Mouse (Mus musculus): ENCODE measurements around the gene Ulbp1. TPM values are rescaled to one million over a fixed set of nuclear protein-coding genes. Genes with fewer than 3 reads are reported as not detected.
"Not testable (repeated sequence)": the region's sequence is repeated elsewhere in the genome, so short reads cannot be mapped to it uniquely, and the experiment has no call there.

Gene Ulbp1
- polyA plus RNA-seq (2015; fragmentation: Nextera tagmentation; extraction: Ambion mirVana): 2.8 and 4.0 TPM in 2 replicates

GRCm38 (mm10) chr10:7473197-7473889, at the start of gene Ulbp1:
TSS of gene Ulbp1 (minus strand) at chr10:7473638.
- Histone ChIP-seq H3K4me1 (peaks cover 3% of the 10 kb centered on the region; the same call in 1 of the 2 replicates), H3K9ac (no peak within 1 kb of the TSS), H3K9me3 (no peaks in the 10 kb centered on the region), H3K4me3 (replicated peaks) (peak within 1 kb of the TSS; percentile 20), H3K27me3 (replicated peaks) (no peaks in the 10 kb centered on the region), H3K36me3 (no peaks in the 10 kb centered on the region), H3K4me2 (peak within 1 kb of the TSS; percentile 38), H3K27ac (no peak within 1 kb of the TSS)
- ATAC-seq (ENCODE audit: insufficient read depth, low FRiP score, low read depth): peak; percentile 66
- WGBS: 47% methylated on average over 13 of the region's 13 CpGs

DNA sequence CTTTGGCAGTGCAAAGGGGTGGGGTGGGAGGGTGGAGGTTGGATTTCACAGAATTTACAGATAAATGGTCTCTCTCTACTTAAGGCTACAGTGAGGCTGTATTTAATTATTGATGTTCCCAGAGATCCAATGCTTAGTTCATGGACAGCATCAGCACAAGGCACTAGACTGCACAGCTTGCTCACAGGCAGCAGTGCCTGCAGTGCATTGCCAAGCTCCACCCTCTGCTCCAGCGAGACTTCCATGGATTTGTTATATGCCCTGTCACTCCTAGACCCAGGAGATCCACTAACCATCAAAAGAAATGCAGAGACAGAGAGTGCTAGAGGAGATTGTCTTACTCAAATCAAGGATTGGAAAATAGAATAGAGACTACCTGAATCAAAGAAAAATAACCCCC, 24.7 kb upstream of the Ulbp1 start:
- ATAC-seq (ENCODE audit: insufficient read depth, low FRiP score, low read depth); H3K27me3 ChIP-seq (replicated peaks); H3K36me3 ChIP-seq; H3K27ac ChIP-seq; H3K4me1 ChIP-seq; H3K4me3 ChIP-seq (replicated peaks); H3K9ac ChIP-seq; H3K4me2 ChIP-seq; H3K9me3 ChIP-seq: not testable (repeated sequence)
- 50% methylated on average over 1 of the region's 1 CpGs for WGBS

GRCm38 (mm10) chr10:7492384-7492783, 18.9 kb upstream of the Ulbp1 start:
- not testable (repeated sequence) for H3K9ac ChIP-seq; H3K4me3 ChIP-seq (replicated peaks); H3K36me3 ChIP-seq; H3K4me1 ChIP-seq; H3K27me3 ChIP-seq (replicated peaks); ATAC-seq (ENCODE audit: insufficient read depth, low FRiP score, low read depth); H3K9me3 ChIP-seq; H3K27ac ChIP-seq
- peak overlapping the region; percentile 37 for H3K4me2 ChIP-seq
- 12% methylated on average over 10 of the region's 10 CpGs for WGBS

DNA sequence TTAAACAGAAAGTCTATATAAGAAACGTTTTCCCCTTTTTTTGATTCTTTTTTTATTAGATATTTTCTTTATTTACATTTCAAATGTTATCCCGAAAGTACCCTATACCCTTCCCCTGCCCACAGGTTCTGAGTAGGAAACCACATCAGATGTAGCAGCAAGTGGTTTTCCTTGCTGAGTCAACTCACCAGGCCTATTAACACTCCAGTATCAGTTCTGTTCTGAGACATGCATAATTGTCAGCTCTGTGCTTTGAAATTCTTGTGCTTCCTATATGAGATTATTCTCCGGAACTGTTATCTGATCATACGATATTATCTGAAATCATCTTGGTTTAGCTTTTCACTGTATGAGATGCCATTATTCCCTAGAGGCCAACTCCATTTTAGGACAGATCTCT, 10.2 kb upstream of the Ulbp1 start:
- Histone ChIP-seq H3K27me3 (replicated peaks) (no peaks in the 10 kb centered on the region), H3K9ac (no peak overlapping the region), H3K4me1 (no peaks in the 10 kb centered on the region), H3K4me2 (no peak overlapping the region), H3K4me3 (replicated peaks) (no peak overlapping the region), H3K36me3 (no peaks in the 10 kb centered on the region), H3K9me3 (no peaks in the 10 kb centered on the region), H3K27ac (no peak overlapping the region)
- no peak for ATAC-seq (ENCODE audit: insufficient read depth, low FRiP score, low read depth)
- 62% methylated on average over 4 of the region's 4 CpGs for WGBS

DNA sequence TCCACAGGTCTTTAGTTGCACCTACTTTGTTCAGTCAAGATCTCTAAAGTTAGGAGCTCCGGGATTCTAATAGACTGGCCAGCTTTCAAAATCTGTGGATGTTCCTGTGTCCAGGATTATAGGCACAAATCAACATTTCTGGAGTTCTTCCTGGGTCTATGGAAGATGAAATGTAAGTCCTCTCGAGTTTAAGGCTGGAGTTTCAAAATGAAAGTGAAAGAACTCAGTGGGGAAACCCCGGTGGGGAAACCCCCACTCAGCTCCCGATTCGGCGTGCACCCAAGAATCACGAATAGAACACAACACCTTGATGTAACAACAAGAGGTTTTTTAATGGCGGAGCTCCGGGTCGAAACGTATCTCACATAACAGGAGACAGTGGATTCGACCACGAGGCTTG, 787 bp upstream of the Ulbp1 start:
- not testable (repeated sequence) for H3K9me3 ChIP-seq; H3K9ac ChIP-seq; H3K36me3 ChIP-seq; ATAC-seq (ENCODE audit: insufficient read depth, low FRiP score, low read depth); H3K4me3 ChIP-seq (replicated peaks); H3K27me3 ChIP-seq (replicated peaks); H3K4me1 ChIP-seq; H3K27ac ChIP-seq; H3K4me2 ChIP-seq
- WGBS: 95% methylated on average over 7 of the region's 13 CpGs

DNA sequence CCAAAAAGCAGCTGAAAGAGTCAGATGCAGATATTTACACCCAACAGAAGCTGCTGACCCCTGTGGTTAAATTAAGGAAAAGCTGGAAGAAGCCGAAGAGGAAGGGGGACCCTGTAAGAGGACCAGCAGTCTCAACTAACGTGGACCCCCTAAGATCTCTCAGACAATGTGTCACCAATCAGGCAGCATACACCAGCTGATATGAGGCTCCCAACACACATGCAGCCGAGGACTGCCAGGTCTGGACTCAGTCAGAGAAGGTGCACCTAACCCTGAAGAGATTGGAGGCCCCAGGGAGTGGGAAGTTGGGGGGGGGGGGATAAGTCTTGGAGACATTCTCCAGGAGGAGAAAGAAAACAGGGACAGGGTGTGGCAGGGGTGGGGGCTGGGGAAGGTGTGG, 1.8 kb downstream of the Ulbp1 start:
- 71% methylated on average over 3 of the region's 3 CpGs for WGBS
- Histone ChIP-seq H3K9ac (no peak overlapping the region), H3K27ac (no peak overlapping the region), H3K4me1 (peaks cover 3% of the 10 kb centered on the region; the same call in 1 of the 2 replicates), H3K36me3 (no peaks in the 10 kb centered on the region), H3K4me3 (replicated peaks) (no peak overlapping the region), H3K9me3 (no peaks in the 10 kb centered on the region), H3K27me3 (replicated peaks) (no peaks in the 10 kb centered on the region), H3K4me2 (no peak overlapping the region)
- no peak for ATAC-seq (ENCODE audit: insufficient read depth, low FRiP score, low read depth)

- H3K36me3 ChIP-seq: no peaks in the 10 kb centered on the region
- no peaks in the 10 kb centered on the region for H3K27me3 ChIP-seq (replicated peaks)
- peaks cover 3% of the 10 kb centered on the region; the same call in 1 of the 2 replicates for H3K4me1 ChIP-seq
- WGBS: 11% methylated on average over 7 of the region's 7 CpGs
- no peaks in the 10 kb centered on the region for H3K9me3 ChIP-seq
- no peak for ATAC-seq (ENCODE audit: insufficient read depth, low FRiP score, low read depth)
- no peak overlapping the region for H3K9ac ChIP-seq
- peak overlapping the region; percentile 46 for H3K4me2 ChIP-seq
- peak overlapping the region; percentile 18 for H3K4me3 ChIP-seq (replicated peaks)
- no peak overlapping the region for H3K27ac ChIP-seq
Measured at GRCm38 (mm10) chr10:7470457-7470856, 3.0 kb downstream of the Ulbp1 start.

DNA sequence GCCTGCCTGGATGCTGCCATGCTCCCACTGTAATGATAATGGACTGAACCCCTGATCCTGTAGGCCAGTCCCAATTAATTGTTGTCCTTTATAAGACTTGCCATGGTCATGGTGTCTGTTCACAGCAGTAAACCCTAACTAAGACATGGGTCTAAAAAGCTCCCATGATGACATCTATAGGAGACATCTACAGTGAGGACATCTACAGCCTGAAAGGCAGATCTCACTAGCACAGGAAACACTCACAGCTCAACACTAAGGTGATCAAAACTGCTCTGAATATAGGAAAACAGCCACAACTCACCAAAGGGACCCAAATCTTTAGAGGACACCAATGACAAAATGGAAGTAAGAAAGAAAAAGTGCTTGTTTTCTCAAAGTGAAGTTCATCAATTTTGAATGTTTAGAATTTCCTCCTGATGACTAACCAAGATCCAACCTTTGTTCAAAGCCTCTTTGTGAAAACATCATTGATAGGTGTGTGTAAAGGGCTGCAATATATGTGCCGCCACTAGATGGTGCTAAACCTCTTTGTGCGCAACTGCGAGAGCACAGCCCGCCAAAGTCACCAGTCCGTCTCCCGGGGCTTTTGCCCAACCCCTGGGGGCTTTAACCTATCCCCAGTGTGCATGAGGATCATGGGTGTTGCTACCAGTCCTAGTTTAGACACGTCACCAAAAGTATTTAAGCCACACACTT, 3.6 kb downstream of the Ulbp1 start:
- H3K9me3 ChIP-seq; H3K36me3 ChIP-seq; H3K4me1 ChIP-seq; H3K9ac ChIP-seq; H3K27me3 ChIP-seq (replicated peaks); H3K27ac ChIP-seq; ATAC-seq (ENCODE audit: insufficient read depth, low FRiP score, low read depth): not testable (repeated sequence)
- 2% methylated on average over 7 of the region's 7 CpGs for WGBS
- peak overlapping the region; percentile 46 for H3K4me2 ChIP-seq
- peak overlapping the region; percentile 18 for H3K4me3 ChIP-seq (replicated peaks)

- 51% methylated on average over 3 of the region's 3 CpGs for WGBS
- Histone ChIP-seq H3K4me2 (no peak overlapping the region), H3K4me3 (replicated peaks) (no peak overlapping the region), H3K9me3 (no peaks in the 10 kb centered on the region), H3K36me3 (no peaks in the 10 kb centered on the region), H3K27me3 (replicated peaks) (no peaks in the 10 kb centered on the region), H3K9ac (no peak overlapping the region), H3K27ac (no peak overlapping the region), H3K4me1 (no peaks in the 10 kb centered on the region)
- no peak for ATAC-seq (ENCODE audit: insufficient read depth, low FRiP score, low read depth)
Measured at GRCm38 (mm10) chr10:7462006-7462405, 11.4 kb downstream of the Ulbp1 start.

GRCm38 (mm10) chr10:7438928-7439327, 34.5 kb downstream of the Ulbp1 start:
- no peaks in the 10 kb centered on the region for H3K9me3 ChIP-seq
- H3K36me3 ChIP-seq: no peaks in the 10 kb centered on the region
- no peak for ATAC-seq (ENCODE audit: insufficient read depth, low FRiP score, low read depth)
- no peak overlapping the region for H3K4me2 ChIP-seq
- no peaks in the 10 kb centered on the region for H3K4me1 ChIP-seq
- no peak overlapping the region for H3K27ac ChIP-seq
- 68% methylated on average over 2 of the region's 2 CpGs for WGBS
- no peaks in the 10 kb centered on the region for H3K27me3 ChIP-seq (replicated peaks)
- H3K9ac ChIP-seq: no peak overlapping the region
- H3K4me3 ChIP-seq (replicated peaks): no peak overlapping the region

DNA sequence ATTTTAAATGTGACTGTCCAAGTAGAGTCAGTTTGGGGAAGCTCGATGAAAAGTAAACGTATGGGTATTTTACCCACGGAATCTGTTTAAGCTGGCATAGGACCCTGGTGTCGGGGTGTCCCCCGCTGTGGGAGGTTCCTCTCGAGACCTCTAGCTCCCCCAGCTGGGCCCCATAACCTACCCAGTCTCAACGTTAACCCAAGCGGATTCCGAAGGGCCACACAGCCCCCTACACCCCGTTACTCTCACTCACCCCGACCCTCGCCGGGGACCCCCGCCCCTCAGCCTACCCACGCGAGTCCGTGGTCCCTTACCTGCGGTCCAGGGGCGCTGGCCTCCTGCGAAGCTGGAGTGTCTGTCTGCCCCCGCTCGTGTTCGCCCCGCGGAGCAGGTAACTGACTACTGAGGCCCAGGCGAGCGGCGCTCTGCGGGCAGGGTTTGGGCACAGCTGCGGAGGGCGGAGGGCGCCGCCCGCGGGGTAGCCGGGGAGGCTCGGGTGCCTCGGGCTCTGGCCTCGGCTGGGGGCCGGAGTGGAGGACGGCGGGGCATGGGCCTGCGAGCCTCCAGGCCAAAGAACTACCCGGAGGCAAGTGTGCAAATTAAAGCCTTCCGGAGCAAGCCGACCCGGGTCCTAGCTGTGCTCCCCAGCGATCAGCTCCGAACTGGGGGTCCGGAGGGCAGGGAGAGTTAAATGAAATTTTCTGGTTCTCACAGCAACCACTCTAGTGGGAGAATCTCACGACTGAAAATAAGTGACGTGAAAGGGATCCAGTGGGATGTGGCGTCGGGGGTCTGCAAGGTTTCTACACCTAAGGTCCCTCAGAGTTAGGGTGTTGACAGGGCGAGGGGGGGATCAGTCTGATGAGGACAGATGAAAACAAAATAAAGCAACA, 80.0 kb downstream of the Ulbp1 start:
- Histone ChIP-seq H3K9me3 (no peaks in the 10 kb centered on the region), H3K27me3 (replicated peaks) (peaks cover 22% of the 10 kb centered on the region), H3K9ac (no peak overlapping the region)

More for the DNA sequence above, 80.0 kb downstream of the Ulbp1 start:
- H3K27ac ChIP-seq: no peak overlapping the region
- H3K4me2 ChIP-seq: peak overlapping the region; percentile 95
- no peak for ATAC-seq (ENCODE audit: insufficient read depth, low FRiP score, low read depth)
- H3K4me1 ChIP-seq: peaks cover 16% of the 10 kb centered on the region
- no peaks in the 10 kb centered on the region for H3K36me3 ChIP-seq
- WGBS: 11% methylated on average over 55 of the region's 55 CpGs
- peak overlapping the region; percentile 52 for H3K4me3 ChIP-seq (replicated peaks)

Measured in stomach, embryonic 15.5 days (tissue).